Mouse (Mus musculus) embryo, embryonic 11 days (tissue): ENCODE data around the gene Rab4a.

ENCODE experiments used
- DNase-seq: peaks from one replicate; pipeline ENCODE4 v3.0.0-alpha.2; 2015

Gene Rab4a

GRCm38 (mm10) chr8:123805718-123806373 lies at the start of gene Rab4a:
TSS of gene Rab4a (plus strand) at chr8:123805985.
- peak; percentile 94 for DNase-seq

DNA sequence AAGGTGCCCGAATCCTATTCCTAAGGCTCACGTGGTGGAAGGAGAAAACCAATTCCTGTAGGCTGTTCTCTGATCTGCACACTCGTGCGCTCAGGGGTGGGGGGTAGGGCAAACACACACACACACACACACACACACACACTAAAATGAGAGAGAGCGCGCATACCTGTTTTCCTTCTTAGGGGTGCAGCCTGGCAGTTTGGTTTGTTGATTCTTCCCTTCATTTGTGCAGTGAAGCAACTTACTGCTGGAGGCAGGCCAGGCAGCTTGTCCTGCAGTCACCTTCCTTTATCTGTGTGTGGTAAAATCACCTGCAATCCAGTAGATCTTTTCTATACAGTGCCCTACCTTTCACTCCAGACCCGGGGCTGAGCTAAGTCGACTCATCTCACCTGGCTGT lies 48.9 kb upstream of the Rab4a start:
- DNase-seq, result no peak

- DNase-seq, result no peak
Observed at GRCm38 (mm10) chr8:123758935-123759334, 46.9 kb upstream of the Rab4a start.

GRCm38 (mm10) chr8:123759933-123760332 lies 45.9 kb upstream of the Rab4a start:
- DNase-seq, result peak; percentile 92

DNA sequence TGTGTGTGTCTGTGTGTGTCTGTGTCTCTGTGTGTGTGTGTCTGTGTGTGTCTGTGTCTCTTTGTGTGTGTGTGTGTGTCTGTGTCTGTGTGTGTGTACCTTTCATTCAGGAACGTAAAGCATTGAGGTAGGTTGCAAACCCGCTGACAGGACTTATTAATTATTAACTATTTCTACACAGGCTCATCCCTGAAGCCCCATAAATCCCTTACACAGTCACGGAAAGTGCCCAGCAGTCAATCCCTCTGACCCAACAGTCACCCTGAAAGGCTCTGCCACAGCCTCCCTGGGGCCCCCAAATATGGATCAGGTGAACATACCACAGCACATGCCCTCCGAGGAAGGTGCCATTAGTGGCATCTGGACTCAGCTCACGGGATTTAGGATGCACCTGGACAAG lies 45.2 kb upstream of the Rab4a start:
- DNase-seq, result no peak

DNA sequence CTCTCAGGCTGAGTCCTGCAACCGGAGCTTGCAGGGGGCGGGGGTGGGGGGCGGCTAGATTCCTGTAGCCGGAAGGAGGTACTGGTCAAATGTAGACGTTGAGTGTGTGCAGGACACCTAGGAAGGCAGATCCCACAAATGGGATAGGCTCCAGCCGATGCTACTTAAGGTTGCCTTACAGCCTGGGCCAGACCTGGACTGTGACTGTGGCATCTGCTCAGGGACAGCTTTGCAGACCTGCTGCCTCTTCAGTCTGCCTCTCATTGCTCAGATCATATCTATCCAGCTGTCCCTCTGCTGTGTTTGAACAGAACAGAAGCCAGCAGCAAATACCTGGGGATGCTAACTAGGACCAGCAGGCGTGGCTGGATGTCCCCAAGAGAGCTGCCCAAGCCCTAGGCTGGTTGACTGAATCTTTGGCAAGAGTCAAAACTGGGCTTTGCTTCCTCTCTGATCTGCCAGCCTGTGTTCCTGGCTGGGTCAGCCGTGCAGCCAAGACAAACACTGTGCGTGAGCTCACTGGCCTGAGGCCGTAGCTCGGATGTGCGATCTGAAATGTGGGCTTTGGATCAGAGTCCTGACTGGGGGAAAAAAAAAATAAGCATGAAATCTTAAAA lies 44.4 kb upstream of the Rab4a start:
- peak; percentile 28 for DNase-seq

- DNase-seq, result no peak
Observed at GRCm38 (mm10) chr8:123761883-123762270, 43.9 kb upstream of the Rab4a start.

DNA sequence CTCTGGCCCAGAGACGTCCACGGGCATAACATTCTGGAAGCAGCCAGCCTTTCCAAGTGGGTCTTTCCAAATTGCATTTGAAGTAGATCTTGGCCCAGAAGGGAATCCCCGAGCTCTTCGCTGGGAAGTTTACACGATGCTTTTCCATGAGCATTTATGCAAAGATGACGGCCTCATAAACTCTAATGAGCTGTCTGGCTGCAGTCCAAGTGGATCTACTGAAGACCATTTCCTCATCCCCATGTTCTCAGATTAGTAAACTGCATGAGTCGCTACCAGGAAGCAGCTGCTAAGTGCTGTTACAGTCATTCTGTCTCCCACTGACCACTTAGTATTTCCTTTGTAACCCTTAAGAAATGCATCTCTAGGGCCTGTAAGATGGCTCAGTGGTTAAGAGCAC lies 42.4 kb upstream of the Rab4a start:
- no peak for DNase-seq

DNA sequence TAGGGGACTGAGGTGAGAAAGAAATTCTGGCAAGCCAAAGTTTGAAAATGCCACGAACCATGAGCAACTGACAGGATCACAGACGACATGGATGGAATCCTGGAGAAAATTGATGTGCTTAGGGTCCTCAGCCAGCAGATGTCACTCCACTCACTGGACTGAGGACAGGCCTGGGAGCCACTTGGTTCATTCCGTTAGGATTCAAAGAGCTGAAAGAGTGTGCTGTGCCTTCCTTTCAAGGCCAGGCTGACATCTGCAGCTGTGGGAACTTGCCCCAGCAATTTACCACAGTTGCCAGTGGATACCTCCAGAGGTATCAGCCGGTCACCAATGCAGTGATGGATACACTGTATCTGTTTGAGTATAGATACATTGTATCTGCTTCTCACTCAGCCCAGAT lies 41.1 kb upstream of the Rab4a start:
- peak; percentile 62 for DNase-seq

GRCm38 (mm10) chr8:123766516-123766915 lies 39.3 kb upstream of the Rab4a start:
- no peak for DNase-seq

DNA sequence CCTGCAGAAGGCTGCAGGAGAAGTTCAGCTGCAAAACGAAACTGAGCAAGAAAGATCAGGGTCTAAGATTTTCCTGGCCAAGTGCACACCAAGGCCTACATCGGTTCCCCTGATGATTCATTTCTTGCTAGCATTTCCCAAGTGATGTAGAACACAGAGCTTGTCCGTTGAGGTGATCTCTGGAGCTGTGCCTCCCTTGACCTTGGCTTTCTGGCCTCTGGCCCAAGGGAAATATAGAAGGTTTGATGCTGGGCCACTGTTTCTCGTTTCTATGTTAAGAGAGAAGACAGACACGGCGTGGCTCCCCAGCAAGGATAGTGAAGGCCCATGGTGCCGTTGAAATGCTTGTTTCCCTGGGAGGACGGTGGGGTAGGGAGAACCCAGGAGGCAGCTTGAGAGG lies 37.9 kb upstream of the Rab4a start:
- no peak for DNase-seq

DNA sequence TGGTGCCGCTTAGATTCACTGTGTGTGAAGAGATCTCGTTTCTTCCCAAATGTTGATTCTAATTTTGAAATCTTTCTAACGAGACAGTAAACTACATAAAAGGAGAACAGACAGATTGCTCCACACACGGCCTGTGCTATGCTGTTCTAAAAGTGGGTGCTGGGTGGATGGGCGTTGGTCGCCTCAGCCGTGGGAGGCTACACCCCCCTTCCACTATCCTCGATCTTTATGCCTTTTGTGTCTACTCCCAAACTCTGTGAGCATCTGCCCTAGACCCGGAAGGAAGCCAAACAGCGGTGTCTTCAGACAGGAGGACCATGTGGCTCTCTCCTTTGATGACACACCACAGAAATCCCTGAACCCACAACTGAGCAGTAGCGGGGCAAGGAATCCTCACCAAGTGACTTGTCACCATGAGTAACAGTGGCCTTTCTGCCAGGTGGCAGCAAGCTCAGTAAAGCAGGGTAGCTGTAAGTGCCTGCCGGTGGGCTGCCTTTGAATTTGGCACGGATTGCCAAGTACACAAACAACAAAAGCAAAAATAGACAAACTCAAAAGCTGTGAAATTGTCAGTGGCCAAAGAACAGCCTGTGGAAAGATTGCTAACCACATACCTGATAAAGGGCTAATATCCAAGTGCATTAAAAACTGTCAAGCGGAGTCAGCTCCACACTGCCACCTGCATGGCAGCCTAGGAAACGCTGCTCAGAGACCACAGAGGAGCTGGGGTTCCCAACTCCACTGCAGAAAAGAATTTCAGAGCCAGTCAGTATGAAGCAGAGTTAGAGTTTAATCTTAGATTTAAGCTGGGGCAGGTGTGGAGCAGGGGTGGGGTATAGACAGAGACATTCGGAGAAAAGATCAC lies 37.1 kb upstream of the Rab4a start:
- peak; percentile 73 for DNase-seq

DNA sequence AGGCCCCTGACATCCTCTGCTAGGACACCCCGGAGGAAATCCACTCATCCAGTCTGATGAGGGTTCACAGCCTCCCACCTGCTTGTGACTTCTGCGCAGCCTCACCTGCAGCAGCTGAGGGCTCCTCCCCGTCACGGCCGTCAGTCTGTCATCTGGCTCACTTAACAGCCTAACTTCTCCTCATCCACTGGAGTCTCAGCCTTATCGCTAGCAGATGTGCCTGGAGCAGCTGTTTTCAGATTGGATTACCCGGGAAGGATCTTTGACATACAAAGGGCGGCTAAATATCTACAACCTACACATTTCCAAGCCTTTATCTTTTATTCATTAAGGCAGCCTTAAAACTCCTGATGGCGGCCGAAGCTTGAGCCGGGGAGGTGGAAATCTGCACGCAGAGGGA lies 32.3 kb upstream of the Rab4a start:
- no peak for DNase-seq

DNA sequence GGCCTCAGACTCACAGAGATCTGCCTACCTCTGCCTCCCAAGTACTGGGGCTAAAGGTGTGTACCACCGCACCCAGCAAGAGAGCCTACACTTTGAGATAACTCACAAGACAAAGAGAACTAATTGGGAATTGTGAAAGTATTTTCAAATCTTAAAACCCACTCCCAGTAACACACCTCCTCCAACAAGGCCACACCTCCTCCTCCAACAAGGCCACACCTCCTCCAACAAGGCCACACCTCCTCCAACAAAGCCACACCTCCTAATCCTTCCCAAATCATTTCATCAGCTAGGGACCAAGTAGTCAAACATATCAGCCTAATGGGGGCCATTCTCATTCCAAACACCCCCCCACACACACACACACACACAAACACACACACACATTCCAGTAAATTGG lies 31.3 kb upstream of the Rab4a start:
- no peak for DNase-seq

GRCm38 (mm10) chr8:123777319-123777718 lies 28.5 kb upstream of the Rab4a start:
- DNase-seq, result no peak

- DNase-seq, result no peak
Observed at GRCm38 (mm10) chr8:123780471-123780870, 25.3 kb upstream of the Rab4a start.

GRCm38 (mm10) chr8:123781256-123781655 lies 24.5 kb upstream of the Rab4a start:
- DNase-seq, result no peak

- peak; percentile 93 for DNase-seq
Observed at GRCm38 (mm10) chr8:123783525-123784249, 22.1 kb upstream of the Rab4a start.

GRCm38 (mm10) chr8:123786166-123786565 lies 19.6 kb upstream of the Rab4a start:
- no peak for DNase-seq

- DNase-seq, result no peak
Observed at GRCm38 (mm10) chr8:123786644-123787043, 19.1 kb upstream of the Rab4a start.

- no peak for DNase-seq
Observed at GRCm38 (mm10) chr8:123787254-123787897, 18.4 kb upstream of the Rab4a start.

DNA sequence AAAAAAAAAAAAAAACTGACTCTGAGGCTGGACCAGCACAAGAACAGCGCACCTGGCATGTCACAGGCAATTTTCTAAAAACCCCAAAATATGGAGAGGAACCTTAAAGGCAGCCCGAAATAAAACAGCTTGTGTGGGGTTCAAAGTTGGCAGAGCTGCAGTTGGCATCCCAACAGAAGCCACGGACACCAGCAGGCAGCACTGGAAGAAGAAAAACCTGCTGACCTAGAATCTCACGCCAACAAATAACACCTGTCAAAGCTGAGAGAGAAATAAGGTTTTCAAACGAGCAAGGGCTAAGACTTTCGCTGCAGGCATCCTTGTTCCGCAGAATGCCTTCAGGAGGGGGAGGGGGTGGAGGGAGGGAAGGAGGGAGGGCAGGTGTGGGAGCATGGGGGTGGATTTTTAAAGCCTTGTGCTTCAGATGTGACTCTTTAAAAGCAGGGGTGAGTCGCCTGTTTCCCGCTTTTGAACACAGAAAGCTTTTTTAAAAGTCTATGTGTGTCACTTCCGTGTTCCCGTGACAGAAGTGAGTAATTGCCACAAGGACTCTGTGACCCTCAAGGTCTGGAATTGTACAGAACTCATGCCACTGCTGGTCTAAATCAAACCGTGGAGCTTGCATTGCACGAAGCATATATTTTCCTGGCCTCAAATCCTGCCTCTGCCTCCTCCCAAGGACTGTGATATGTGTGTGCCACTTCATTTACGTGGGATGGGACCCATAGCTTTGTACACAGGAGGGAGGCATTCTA lies 17.2 kb upstream of the Rab4a start:
- peak; percentile 22 for DNase-seq
